Mouse (Mus musculus) ES-E14 (cell line): Measurements from ENCODE around the gene AU022252.

Source experiments
- HCFC1 ChIP-seq: IDR thresholded peaks from 2 replicates; pipeline ENCODE4 v1.6.1; 2012; ENCODE audit warnings: low read length, inconsistent platforms, borderline replicate concordance; ENCODE audit not compliant: insufficient read depth
- MAFK ChIP-seq: IDR thresholded peaks from 2 replicates; pipeline ENCODE4 v1.6.1; 2014; ENCODE audit warnings: mild to moderate bottlenecking, low read depth, low read length, inconsistent platforms; ENCODE audit not compliant: insufficient read depth
- ZC3H11A ChIP-seq: IDR thresholded peaks from 2 replicates; pipeline ENCODE4 v1.6.1; 2012; ENCODE audit warnings: low read depth, mild to moderate bottlenecking, inconsistent platforms, low read length, borderline replicate concordance
- ZNF384 ChIP-seq: IDR thresholded peaks from 2 replicates; pipeline ENCODE4 v1.6.1; 2012; ENCODE audit warnings: low read depth, low read length, inconsistent platforms

DNA sequence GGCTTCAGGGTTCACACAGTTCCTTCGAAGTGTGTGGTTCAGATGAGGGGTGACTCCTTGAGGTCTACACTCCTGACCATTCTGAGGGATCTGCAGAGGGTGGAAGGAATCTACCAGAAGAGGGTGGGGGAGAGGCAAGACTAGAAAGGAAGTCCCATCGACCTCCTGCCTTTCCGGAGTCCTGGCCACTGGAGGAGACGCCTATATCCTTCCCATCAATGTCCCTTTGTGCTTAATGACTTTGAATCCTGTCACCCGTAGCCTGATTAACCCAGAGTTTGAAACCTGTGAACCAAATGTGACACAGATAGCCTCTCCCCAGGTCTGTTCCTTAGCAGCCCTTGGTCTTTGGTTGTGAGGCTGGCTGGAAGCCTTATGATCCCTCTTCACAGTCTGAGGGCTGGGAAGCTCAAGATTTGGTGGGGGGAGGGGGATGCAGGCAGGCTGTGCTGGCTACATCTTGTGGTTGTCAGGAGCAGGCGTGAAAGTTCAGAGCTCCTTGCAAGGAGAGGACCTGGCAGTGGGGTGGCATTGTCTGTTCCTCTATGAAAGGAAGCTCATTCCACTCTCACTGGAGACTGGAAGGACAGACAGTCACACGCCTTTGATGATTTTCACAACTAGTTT lies 28.7 kb upstream of the AU022252 start:
- TF ChIP-seq HCFC1: no peak
- TF ChIP-seq ZC3H11A: no peak
- TF ChIP-seq ZNF384: no peak
- no peak for TF ChIP-seq MAFK
